Mouse (Mus musculus) layer of hippocampus, postnatal 25 days (tissue): Measurements from ENCODE around the gene Zfp991. TPM values are rescaled to one million over a fixed set of nuclear protein-coding genes. Genes with fewer than 3 reads are reported as not detected.
A peak's percentile ranks its signal among the peaks of the same experiment; 100 is the strongest.
"Not testable (repeated sequence)": the region's sequence is repeated elsewhere in the genome, so short reads cannot be mapped to it uniquely, and the experiment has no call there.

Experiments used
- DNase-seq, 2 experiments: peaks; one replicate each; pipeline ENCODE4 v3.0.0; 2022; ENCODE audit warnings: mixed read lengths in 2 of 2, low spot score in 1 of 2; ENCODE audit errors: extremely low spot score in 1 of 2
- total RNA-seq, 2 experiments: library from RNA; stranded (reverse); gene quantifications; 2 replicates each; pipeline ENCODE4 v1.2.3; 2021

Zfp991 gene
- total RNA-seq, 2 experiments from 2014 or later: 7.0 to 7.5 TPM

DNA sequence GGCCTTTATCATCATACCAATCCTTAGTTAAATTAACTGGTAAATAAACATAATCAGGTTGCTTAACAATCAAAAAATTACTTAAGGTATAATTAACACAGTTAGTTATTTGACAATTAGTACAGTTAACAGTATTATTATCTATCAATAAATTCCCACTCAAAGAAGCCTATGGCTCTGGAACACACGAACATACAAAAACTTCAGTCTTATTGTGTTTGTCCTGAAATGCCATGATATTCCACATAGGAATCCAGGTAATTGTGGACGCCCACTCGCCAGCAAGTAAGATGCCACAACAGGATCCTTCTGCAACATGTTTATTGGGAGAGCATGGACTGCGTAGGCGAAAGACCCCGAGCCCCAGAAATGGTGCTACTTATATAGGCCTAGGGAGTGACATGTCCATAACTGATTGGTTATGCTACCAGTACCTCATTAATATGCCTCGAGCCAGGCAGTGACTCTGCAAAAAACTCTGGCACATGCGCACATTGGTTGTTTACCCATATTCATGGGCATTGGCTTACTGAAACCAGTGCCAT, 49.4 kb downstream of the Zfp991 start:
- not testable (repeated sequence) for DNase-seq

DNA sequence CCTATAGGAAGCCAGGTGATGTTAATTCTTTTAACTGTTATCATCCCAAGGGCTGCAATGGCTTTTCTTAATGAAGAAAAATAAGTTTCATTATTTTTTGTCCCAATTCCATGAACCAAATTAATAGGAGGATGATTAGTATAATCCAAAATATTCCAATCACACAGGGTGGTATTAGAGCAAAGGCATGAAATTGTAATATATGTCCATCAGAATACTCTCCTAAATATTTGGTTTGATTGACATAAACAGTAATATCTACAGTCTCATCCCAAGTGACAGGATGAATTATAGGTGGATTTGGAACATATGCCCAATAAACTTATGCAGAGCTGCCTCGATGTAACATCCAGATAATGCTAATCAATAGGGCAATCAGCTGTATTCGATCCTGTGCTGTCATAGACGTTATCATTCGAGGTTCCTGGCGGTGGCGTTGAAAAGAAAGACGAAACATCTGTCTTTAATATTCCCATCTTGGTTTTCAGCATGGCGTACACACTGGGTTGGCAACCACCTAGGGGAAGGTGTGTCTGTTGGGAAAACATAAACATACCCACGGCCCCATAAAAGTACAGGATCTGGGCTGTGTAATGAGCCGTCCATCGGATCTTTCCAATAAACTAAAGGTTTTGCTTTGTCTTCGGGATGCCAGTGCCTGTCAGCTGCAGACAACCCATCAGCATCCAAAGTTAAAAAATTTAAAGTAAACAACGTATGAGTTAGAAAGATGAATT, 50.3 kb downstream of the Zfp991 start:
- not testable (repeated sequence) for DNase-seq

DNA sequence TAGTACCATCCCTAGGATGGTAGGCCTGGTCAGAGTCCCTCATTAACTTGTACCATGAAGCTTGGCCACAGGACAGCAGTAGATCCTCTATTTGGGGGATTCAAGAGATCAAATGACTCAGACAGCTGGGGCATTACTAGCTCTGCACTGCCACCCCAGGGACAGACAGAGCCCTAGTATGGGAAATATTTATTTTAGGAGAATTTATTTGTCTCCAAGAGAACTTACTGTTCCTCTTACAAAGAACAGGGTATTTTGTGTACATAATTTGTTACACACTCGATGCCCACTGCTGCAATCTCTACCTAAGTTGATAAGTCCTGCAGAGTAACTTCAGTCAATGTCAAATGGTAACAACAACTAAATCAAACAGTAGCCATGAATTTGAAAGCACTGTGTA, 55.0 kb downstream of the Zfp991 start:
- not testable (repeated sequence) for DNase-seq

DNA sequence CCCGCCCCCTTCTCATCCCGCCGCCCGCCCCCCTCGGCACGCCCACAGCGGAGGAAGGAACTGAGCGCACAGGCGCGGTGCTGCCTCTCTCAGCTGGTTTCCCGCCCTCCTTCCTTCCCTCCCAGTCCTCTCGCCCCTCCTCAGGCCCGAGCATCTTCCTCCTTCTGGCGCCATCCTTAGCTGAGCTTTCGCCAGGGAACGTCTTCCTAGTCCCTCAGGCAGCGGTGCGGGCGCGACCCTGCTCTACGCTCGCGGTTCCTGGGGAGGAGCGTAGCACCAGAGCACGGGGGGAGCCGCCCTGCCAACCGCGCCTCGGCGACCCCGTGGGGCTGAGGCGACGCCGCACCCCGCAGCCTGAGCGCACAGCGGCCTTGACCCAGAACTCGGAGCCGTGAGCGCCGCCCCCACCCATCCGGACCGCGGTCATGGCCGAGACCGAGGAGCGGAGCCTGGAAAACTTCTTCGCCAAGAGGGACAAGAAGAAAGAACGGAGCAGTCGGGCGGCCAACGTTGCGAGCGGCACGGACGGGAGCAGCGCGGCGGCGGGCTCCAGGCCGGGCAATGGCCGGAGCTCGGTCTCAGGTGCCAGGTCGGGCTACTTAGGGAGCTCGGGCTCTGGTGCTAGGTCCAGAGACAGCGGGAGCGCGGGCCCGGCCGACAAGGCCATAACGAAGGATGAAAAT, 55.6 kb downstream of the Zfp991 start:
- DNase-seq: not testable (repeated sequence)

DNA sequence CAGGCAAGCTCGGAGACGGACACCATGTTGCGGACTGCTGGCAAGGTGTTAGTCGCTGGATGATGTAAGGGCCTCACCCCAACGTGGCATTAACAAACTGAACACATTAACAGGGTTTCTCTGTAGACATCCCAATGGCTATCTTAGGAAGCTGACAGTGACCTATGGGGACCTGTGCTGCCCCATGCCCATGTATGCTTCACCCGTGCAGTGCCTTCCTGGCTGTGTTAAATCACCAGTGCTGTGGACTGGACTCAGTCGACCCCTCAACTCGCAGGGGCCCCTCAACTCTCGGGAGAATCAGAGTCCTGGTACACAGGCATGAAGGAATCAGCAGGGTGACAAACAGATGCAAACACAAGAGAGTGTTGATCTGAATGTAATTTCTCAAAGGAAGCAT, 63.3 kb downstream of the Zfp991 start:
- not testable (repeated sequence) for DNase-seq

DNA sequence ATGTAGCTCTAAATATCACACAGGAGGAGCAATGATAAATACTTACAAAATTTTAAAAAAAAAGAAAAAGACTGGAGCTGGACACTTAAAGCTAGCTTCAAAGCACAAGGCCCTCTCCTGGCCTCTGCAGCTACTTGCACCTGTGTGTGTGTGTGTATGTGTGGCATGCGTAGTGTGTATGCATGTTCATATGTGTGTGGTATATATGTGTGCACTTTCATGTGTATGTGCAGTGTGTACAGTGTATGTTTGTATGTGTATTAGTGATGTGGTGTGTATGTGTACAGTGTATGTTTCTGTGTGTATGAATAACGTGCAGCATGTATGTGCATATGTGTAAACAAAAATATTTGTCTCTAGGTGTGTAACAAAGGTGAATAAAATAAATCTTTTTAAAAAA, 65.4 kb downstream of the Zfp991 start:
- DNase-seq: not testable (repeated sequence)

DNA sequence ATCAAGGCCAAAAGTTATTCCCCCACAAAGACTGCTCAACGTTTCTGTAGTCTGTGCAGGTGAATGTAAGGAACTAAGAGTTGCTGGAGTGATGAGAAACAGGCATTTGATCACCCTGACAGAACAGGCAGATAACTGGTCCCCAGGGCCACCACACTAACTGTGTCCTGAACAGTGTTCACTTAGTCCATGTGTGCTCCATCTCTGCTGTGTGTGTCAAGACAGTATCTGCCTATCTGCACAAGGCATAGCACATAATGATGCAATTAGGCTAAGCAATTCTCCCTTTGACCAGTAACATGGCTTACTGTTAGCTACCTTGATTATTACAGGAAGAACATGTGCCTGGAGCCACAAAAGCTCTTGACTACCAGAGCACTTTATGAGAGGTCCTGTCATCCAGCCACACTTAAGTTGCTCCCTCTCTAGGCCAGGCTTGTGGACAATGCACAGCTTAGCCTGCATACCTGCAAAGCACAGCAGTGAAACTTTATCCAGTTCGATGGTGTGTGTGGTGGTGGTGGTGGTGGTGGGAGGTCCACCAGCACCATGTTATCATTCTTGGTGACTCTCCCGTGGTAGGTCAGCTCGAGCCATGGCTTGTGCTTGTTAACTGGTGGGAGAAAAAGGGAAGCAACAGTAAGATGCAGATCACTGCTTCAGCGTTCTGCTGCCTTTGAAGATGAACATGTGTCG, 67.4 kb downstream of the Zfp991 start:
- not testable (repeated sequence) for DNase-seq

DNA sequence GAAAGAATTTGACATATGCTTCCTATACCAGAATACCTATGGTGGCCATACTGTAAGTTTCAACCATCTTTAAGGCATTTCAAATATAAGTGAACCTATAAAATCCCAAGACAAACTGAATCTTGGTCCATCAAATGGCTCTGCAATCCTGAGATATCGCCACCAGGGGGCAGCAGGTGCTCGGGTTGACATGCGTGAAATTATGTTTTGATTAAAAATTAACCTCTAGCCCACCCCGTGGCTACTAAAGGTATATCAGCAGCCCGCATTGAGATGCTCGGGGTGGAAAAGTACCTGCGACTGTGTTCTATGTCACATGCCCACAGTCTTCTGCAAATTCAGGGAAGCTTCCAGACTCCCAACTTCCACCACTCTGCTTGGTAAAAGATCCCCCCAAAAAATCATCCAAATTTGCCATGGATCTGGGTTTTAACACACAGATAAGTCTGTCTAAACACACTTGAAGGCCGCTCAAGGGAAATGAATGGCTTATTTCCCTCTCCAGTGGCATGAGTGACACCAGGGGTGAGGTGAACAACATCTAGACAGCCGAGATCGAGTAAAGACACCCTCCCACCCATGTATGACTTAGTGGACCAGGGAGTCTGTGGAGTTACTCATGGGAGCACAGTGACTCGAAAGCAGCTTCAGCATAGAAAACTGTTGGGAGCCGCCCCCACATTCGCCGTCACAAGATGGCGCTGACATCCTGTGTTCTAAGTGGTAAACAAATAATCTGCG, 70.3 kb downstream of the Zfp991 start:
- DNase-seq: not testable (repeated sequence)

DNA sequence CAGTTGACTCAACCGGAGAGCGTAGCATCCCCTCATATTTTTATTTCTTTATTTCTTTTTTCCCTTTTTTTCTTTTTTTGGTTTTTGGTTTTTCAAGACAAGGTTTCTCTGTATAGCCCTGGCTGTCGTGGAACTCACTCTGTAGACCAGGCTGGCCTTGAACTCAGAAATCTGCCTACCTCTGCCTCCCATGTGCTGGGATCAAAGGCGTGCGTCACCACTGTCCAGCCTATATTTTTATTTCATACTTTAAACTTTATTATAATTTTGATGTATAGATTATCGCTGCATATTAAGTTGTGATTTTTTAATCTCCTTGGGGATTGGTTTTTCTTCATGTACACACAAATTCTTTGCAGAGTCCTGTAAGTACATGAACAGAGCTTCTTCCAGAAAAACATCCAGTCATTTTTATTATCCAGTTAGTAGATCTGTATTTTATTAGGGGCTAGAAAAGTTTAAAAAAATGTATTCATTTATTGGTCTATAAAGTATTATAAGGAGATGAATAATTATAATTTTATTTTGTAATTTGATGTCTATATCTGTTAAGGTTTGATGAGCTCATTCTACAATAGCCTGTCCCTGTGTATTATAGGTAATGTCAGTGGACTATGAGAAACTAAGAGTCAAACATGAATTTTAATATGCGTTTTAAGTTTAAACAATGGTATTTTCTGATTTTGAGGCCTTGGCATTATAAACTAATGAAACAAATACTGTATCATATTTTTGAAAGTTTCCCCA, 80.5 kb downstream of the Zfp991 start:
- DNase-seq: not testable (repeated sequence)

DNA sequence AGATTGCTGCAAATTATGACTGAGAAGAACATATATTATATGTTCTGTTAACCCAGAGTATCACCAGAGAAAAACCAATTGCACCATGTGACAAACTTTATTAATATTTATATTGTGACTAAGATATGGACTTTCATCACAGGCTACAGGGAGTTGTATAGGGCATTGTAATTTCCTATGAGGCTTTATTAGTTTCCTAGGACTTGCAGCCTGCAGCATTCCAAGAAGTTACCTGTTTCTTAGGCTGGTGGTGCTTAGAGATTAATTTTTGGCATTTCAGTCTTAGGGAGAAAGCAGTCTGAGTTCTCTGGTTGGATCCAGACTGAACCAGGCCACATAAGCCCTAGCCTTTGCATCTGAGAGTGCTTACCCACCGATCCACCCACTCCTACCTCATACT, 82.4 kb downstream of the Zfp991 start:
- not testable (repeated sequence) for DNase-seq

DNA sequence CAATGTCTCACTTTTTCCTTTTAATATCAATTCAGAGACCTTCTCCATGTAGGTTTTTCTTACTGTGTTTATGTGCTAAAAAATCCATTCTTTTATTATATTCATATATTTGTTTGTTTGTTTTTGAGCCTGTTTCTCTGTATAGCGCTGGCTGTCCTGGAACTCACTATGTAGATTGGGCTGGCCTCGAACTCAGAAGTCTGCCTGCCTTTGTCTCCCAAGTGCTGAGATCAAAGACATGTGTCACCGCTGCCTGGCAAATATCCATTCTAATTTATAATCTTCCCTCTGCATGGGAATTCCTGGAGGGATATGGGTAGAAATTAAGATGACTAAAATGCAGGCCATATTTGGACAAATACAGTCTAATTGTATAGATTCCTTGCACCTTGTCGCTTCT, 85.8 kb downstream of the Zfp991 start:
- DNase-seq: not testable (repeated sequence)

DNA sequence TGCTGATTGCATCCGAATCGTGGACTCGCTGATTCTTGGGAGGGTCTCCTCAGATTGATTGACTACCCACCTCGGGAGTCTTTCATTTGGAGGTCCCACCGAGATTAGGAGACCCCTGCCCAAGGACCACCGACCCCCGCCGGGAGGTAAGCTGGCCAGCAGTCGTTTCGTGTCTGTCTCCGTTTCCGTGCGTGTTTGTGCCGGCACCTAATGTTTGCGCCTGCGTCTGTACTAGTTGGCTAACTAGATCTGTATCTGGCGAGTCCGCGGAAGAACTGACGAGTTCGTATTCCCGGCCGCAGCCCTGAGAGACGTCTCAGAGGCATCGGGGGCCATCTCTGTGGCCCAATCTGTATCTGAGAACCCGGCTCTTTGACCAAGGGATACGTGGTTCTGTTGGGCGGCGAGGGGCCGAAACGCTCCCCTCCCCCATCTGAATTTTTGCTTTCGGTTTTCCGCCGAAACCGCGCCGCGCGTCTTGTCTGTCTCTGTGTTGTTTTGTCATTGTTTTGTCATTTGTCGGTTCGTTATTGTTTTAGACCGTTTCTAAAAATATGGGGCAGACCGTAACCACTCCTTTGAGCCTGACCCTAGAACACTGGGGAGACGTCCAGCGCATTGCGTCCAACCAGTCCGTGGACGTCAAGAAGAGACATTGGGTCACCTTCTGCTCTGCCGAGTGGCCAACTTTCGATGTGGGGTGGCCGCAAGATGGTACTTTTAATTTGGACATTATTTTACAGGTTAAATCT, 87.7 kb downstream of the Zfp991 start:
- peak in 1 of 2 experiments; percentile 14 for DNase-seq

DNA sequence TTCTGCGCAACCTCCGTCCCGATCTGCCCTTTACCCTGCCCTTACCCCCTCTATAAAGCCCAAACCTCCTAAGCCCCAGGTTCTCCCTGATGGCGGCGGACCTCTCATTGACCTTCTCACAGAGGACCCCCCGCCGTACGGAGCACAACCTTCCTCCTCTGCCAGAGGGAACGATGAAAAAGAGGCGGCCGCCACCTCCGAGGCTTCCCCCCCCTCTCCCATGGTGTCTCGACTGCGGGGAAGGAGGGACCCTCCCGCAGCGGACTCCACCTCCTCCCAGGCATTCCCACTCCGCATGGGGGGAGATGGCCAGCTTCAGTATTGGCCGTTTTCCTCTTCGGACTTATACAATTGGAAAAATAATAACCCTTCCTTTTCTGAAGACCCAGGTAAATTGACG, 88.4 kb downstream of the Zfp991 start:
- not testable (repeated sequence) for DNase-seq

DNA sequence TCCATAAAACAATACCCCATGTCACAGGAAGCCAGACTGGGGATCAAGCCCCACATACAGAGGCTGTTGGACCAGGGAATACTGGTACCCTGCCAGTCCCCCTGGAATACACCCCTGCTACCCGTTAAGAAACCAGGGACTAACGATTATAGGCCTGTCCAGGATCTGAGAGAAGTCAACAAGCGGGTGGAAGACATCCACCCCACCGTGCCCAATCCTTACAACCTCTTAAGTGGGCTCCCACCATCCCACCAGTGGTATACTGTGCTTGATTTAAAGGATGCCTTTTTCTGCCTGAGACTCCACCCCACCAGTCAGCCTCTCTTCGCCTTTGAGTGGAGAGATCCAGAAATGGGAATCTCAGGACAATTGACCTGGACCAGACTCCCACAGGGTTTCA, 90.2 kb downstream of the Zfp991 start:
- peak in 1 of 2 experiments; percentile 7 for DNase-seq

DNA sequence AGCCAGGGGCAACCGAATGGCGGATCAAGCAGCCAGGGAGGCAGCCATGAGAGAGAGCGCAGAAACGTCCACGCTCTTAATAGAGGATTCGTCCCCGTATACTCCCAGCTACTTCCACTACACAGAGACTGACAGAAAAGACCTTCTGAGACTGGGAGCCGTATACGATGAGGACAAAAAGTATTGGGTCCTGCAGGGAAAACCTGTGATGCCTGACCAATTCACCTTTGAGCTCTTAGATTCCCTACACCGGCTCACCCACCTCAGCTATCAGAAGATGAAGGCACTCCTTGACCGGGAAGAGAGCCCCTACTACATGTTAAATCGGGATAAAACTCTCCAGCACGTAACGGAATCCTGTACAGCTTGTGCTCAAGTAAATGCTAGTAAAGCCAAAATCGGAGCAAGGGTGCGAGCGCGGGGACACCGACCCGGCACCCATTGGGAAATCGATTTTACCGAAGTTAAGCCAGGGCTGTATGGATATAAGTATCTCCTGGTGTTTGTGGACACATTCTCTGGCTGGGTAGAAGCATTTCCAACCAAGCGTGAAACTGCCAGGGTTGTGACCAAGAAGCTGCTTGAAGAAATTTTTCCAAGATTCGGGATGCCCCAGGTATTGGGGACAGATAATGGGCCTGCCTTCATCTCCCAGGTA, 92.1 kb downstream of the Zfp991 start:
- peak in 1 of 2 experiments; percentile 8 for DNase-seq

DNA sequence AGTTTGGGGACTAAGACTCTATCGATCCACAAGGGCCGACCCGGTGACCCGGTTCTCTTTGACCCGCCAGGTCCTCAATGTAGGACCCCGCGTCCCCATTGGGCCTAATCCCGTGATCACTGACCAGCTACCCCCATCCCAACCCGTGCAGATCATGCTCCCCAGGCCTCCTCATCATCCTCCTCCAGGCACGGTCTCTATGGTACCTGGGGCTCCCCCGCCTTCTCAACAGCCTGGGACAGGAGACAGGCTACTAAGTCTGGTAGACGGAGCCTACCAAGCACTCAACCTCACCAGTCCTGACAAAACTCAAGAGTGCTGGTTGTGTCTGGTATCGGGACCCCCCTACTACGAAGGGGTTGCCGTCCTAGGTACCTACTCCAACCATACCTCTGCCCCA, 93.8 kb downstream of the Zfp991 start:
- not testable (repeated sequence) for DNase-seq

DNA sequence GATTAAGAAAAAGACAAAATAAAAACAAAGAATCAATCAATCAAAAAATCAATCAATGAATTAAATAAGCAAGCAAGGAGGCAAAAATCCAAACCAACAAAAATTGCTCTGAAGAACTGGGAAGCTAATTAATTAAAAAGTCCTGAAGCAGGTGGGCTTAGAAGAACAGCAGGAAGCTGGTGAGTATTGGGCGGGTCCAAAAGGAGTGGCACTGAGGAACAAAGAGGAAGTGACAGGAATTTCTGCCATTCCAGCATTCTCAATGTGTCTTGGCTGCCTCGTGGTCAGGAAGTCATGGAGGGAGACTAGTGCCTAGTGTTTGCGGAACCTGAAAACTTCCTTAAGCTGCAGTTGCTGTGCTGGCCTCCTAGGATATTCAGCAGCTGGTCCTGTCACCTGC, 98.2 kb downstream of the Zfp991 start:
- DNase-seq: not testable (repeated sequence)
